Mouse (Mus musculus) brain, adult 10 weeks (tissue): ENCODE data around the gene Clic1. TPM values are rescaled to one million over a fixed set of nuclear protein-coding genes. Genes with fewer than 3 reads are reported as not detected.

Source experiments
- polyA plus RNA-seq: library from polyadenylated mRNA; stranded (reverse); fragments of 350-450 nt; fragmentation: Illumina TruSeq; extraction: RNeasy Lipid Tissue Mini Kit (QIAGEN cat#74804); gene quantifications from one replicate; pipeline ENCODE4 v1.2.3, GENCODE M21; 2015; ENCODE audit warnings: low read depth, low replicate concordance

The Clic1 gene
- polyA plus RNA-seq = 22.1 TPM

GRCm38 (mm10) chr17:35049561-35050016, at the start of gene Clic1:
Gene Clic1, plus strand, starts transcription at chr17:35049966.

GRCm38 (mm10) chr17:35000717-35001451, 48.9 kb upstream of the Clic1 start, which contains the start of gene Vars:
Gene Vars, plus strand, starts transcription at chr17:35000987.

GRCm38 (mm10) chr17:35016376-35016775, 33.4 kb upstream of the Clic1 start, which contains the start of gene Vwa7:
Gene Vwa7, plus strand, starts transcription at chr17:35016579.

GRCm38 (mm10) chr17:35027277-35028068, 22.3 kb upstream of the Clic1 start, which contains the start of gene Sapcd1:
Gene Sapcd1, minus strand, starts transcription at chr17:35028016.

GRCm38 (mm10) chr17:35046681-35047455, 2.9 kb upstream of the Clic1 start, which contains the start of gene Msh5:
Gene Msh5, minus strand, starts transcription at chr17:35046745.

GRCm38 (mm10) chr17:35058911-35059892, 9.4 kb downstream of the Clic1 start, which contains the start of gene Ddah2:
Gene Ddah2, plus strand, starts transcription at chr17:35059035.

GRCm38 (mm10) chr17:35064951-35065947, 15.5 kb downstream of the Clic1 start, which contains the start of gene Ly6g6c:
Gene Ly6g6c, plus strand, starts transcription at chr17:35065388.

DNA sequence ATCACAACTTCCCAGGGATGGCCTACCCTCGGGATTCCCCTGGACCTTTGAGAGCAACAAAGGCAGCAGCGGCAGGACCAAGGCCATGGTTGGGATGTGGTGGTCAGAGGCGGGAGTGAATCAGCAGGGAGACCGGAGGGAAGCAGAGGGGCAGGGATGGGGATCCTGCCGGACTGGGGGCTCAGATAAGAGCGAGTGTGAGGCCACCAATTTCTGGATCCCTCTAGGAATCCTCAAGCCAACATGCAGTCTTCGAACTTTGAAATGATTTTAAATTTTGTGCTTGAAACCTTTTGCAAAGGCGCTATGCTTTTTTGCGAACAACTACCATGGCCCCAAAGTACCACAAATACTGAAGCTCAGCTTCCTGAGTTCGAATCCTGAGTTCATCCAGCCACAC, 16.3 kb downstream of the Clic1 start, which contains the start of gene Mpig6b:
TSS of gene Mpig6b (minus strand) at position 101 of the 400 bp plus-strand sequence.

DNA sequence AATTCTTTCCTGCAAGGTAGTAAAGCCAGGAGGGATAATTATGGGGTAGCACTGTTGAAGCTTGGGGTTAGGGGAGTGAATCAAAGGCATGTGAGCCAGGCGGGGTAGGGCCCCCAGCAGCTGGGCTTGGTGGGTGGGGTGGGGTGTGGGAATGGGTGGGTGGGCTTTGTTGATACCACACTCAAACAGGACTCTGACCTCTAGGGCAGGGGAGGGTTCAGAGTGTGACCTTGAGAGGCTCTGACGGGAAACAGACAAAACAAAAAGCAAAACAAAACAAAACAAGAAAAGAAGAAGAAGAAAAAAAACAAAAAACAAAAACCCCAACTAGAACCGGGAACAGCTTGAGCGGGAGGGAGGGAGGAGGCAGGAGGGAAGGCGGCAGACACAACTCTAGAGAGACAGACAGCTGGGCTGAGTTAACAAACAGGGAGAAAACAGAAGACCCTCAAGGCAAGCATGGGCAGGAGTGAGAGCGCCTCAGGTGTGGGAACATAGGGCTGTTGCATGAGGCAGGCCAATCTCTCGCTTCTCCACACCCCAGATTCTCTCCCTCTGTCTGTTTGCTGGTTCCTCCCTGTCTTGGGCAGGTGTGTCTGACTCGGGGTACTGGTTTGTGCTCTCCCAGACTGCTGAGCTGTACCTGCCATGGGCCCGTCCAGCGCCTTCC, 26.9 kb downstream of the Clic1 start, which contains the start of gene Ly6g6e:
TSS of gene Ly6g6e (plus strand) at position 396 of the 670 bp plus-strand sequence.

GRCm38 (mm10) chr17:35077786-35078233, 28.0 kb downstream of the Clic1 start, which contains the start of gene Ly6g6d:
Gene Ly6g6d, minus strand, starts transcription at chr17:35078065.

DNA sequence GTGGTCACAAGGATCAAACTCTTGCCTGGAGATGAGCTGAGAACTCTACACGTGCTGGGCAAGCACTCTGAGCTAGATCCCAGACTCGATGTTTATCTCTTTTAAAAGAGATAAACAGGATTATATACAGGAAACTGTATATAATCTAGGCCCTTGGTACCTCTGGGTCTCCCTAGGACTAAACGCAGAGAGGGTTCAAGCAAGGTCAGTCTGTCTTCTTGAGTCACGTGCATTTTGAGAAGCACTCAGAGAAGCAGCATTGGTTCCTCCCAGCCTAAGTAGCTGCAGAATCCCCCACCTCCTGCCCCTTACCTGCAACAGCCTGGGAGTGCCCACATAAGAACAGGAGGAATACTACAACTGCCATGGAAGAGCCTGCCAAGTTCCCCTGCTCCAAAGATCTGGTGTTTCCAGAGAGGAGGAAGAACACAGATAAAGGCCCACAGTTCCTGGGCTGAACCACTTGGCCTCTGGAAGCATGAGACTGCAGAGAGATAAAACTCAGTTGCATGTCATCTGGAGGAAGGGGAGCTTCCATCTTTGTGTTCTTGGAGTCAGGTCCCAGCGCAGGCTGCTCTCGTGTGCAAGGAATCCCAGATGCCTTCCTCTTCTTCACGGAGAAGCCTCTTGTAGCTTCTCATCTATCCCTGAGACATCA, 35.6 kb downstream of the Clic1 start, which contains the start of gene Ly6g6f:
TSS of gene Ly6g6f (minus strand) at position 403 of the 658 bp plus-strand sequence.

GRCm38 (mm10) chr17:35088825-35089644, 39.3 kb downstream of the Clic1 start, which contains the start of gene Abhd16a:
Gene Abhd16a, plus strand, starts transcription at chr17:35089263.

DNA sequence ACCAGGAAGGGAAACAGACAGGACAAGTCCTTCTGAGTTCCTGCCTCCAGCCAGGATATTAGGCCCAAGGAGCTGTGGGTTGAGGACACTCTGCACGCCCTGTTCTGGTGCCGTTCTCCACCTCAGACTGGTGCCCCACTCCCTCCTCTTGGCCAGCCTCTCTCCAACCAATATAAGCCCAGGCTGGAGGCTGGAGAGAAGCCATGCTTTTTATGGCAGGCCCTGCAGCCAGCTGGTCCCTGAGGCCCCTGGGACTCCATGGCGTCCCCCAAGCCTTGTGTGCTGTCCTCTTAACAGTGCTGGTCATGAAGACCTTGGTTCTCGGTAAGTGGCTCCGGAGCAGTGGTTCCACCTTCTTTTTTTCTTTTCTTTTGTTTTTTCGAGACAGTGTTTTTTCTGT, 58.3 kb downstream of the Clic1 start, which contains the start of gene Ly6g5c:
TSS of gene Ly6g5c (plus strand) at position 183 of the 400 bp plus-strand sequence.

